Comparison of ENCODE assay signal across 12 mouse cellular contexts in the genomic region with DNA sequence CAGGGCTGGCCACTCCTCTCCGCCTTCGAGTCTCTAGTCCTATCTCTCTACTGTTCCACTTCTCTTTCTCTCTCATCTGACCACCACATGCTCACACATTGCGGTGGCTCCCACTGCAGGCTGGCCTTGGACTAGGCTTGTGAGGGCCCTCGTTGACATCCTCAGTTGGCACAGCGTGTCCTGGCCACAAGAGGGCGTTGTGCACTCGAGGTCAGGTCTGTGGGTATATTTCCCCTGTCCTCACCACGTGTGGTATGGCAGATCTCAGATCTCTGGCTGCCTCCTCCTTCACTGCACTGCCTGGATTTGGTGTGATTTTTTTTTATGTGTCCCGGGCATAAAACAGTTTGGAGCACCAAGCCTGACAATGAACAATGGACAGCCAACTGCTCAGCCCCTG. TPM values are rescaled to one million over a fixed set of nuclear protein-coding genes. Genes with fewer than 3 reads are reported as not detected.
DNase-seq lines count a peak whose midpoint lies in the region; ATAC-seq and TF ChIP-seq lines count a peak whose summit lies in the region.
"Had no signal": no experiment of that assay in that cellular context is flagged by ENCODE, and none has a peak within 500 bp of the region (broad histone marks: within the 10 kb centered on the region; RNA-seq: fewer than 3 reads in every experiment).

No protein-coding gene starts in this region.

- WGBS in kidney, embryonic 15.5 days, result 52% methylated on average over 9 of the region's 9 CpGs
- 42% methylated on average over 9 of the region's 9 CpGs for WGBS in liver, adult 2 months

- H3K4me1 ChIP-seq in kidney, embryonic 15.5 days, result no peaks in the 10 kb centered on the region
- no peaks in the 10 kb centered on the region for H3K4me1 ChIP-seq in liver, adult 2 months (ENCODE audit: control insufficient read depth, insufficient read depth, low read length)
- H3K4me1 ChIP-seq: neural tube, embryonic 12.5 days had no signal

- no peak overlapping the region for H3K9ac ChIP-seq in kidney, embryonic 15.5 days
- no peak overlapping the region for H3K9ac ChIP-seq in liver, adult 2 months (ENCODE audit: low read depth, low read length)
- H3K9ac ChIP-seq: limb, embryonic 13.5 days; neural tube, embryonic 12.5 days had no signal

- no peaks in the 10 kb centered on the region for H3K36me3 ChIP-seq in kidney, embryonic 15.5 days
- no peaks in the 10 kb centered on the region for H3K36me3 ChIP-seq in liver, adult 2 months (ENCODE audit: control insufficient read depth, insufficient read depth, low read length)
- H3K36me3 ChIP-seq: limb, embryonic 13.5 days; neural tube, embryonic 12.5 days had no signal

- no peak for TF ChIP-seq POLR2A in liver, adult 2 months (IDR thresholded peaks at IDR 0.05; ENCODE audit: extremely low read depth, insufficient read depth, low read length)

- no peaks in the 10 kb centered on the region for H3K9me3 ChIP-seq in kidney, embryonic 15.5 days (replicated peaks)
- H3K9me3 ChIP-seq: limb, embryonic 13.5 days; neural tube, embryonic 12.5 days had no signal

- no peak overlapping the region for H3K4me2 ChIP-seq in kidney, embryonic 15.5 days
- H3K4me2 ChIP-seq: limb, embryonic 13.5 days; neural tube, embryonic 12.5 days had no signal

- no peaks in the 10 kb centered on the region for H3K27me3 ChIP-seq in kidney, embryonic 15.5 days
- no peaks in the 10 kb centered on the region for H3K27me3 ChIP-seq in liver, adult 2 months (ENCODE audit: control insufficient read depth, insufficient read depth, low read length)
- H3K27me3 ChIP-seq: limb, embryonic 13.5 days; neural tube, embryonic 12.5 days had no signal

- ATAC-seq in kidney, embryonic 15.5 days (replicated peaks; ENCODE audit: low FRiP score), result 0 out of 2 replicates have a peak, but pooled peaks have one; percentile 17
- ATAC-seq: inflammation-experienced regulatory T-cells, adult 6 months had no signal

- no peak for DNase-seq in kidney, adult 11 months
- peak; percentile 79 for DNase-seq in 416B (ENCODE audit: low read depth)
- DNase-seq in CD4-positive helper T cell, adult 2 months (ENCODE audit: low read depth, low spot score), result peak; percentile 43
- no peak for DNase-seq in liver, adult 2 months (ENCODE audit: extremely low read depth, low read depth, low spot score)
- no peak for DNase-seq in ovary, postnatal 10 days (ENCODE audit: low spot score)
- no peak for DNase-seq in urinary bladder, adult 2 months (ENCODE audit: low spot score)
- DNase-seq in left cerebral cortex, adult 9 months (ENCODE audit: low spot score in 2 of 2), result no peak
- DNase-seq: gastrocnemius, postnatal 10 days had no signal

- no peaks in the 10 kb centered on the region for H3K79me2 ChIP-seq in liver, adult 2 months (ENCODE audit: control insufficient read depth, insufficient read depth, low read length)

- no peak overlapping the region for H3K27ac ChIP-seq in kidney, embryonic 15.5 days
- no peak overlapping the region for H3K27ac ChIP-seq in liver, adult 2 months (replicated peaks; ENCODE audit: insufficient read depth, low read depth, low read length)
- H3K27ac ChIP-seq: limb, embryonic 13.5 days; neural tube, embryonic 12.5 days had no signal

- no peak overlapping the region for H3K4me3 ChIP-seq in kidney, embryonic 15.5 days (replicated peaks)
- H3K4me3 ChIP-seq in liver, adult 2 months (ENCODE audit: insufficient read depth, low read depth, low read length), result no peak overlapping the region
- H3K4me3 ChIP-seq: limb, embryonic 13.5 days; neural tube, embryonic 12.5 days had no signal

- peak; percentile 53 for TF ChIP-seq CTCF in liver, adult 2 months (IDR thresholded peaks at IDR 0.05; ENCODE audit: low read depth, low read length)

RNA-seq across cellular contexts. Expression of a gene that starts 23.5 kb away (rescaled TPM):
- 775 and 792 TPM in 2 replicates for polyA plus RNA-seq in kidney, embryonic 15.5 days (2015; fragmentation: Nextera tagmentation; extraction: Ambion mirVana)
- total RNA-seq in liver, adult 2 months (2014; rRNA removed), result 507 and 645 TPM in 2 replicates
- 645 and 687 TPM in 2 replicates for polyA plus RNA-seq in liver, adult 2 months (2012; rRNA removed)
- 1,217 and 1,275 TPM in 2 replicates for polyA plus RNA-seq in urinary bladder, adult 2 months (2012; rRNA removed)

RNA-seq across cellular contexts. Expression of a gene that starts 40.5 kb away (rescaled TPM):
- polyA plus RNA-seq in kidney, embryonic 15.5 days (2015; fragmentation: Nextera tagmentation; extraction: Ambion mirVana), result 6.6 and 7.0 TPM in 2 replicates
- total RNA-seq in liver, adult 2 months (2014; rRNA removed), result 11.4 and 13.2 TPM in 2 replicates
- 13.7 and 18.2 TPM in 2 replicates for polyA plus RNA-seq in liver, adult 2 months (2012; rRNA removed)
- 34.8 and 37.5 TPM in 2 replicates for polyA plus RNA-seq in urinary bladder, adult 2 months (2012; rRNA removed)

RNA-seq across cellular contexts. Expression of a gene that starts 49.3 kb away (rescaled TPM):
- polyA plus RNA-seq in kidney, embryonic 15.5 days (2015; fragmentation: Nextera tagmentation; extraction: Ambion mirVana), result 3.7 and 4.0 TPM in 2 replicates
- total RNA-seq in liver, adult 2 months (2014; rRNA removed), result 5.8 and 11.2 TPM in 2 replicates
- polyA plus RNA-seq in liver, adult 2 months (2012; rRNA removed), result 11.0 and 16.3 TPM in 2 replicates
- polyA plus RNA-seq in urinary bladder, adult 2 months (2012; rRNA removed), result 14.9 and 16.1 TPM in 2 replicates

RNA-seq across cellular contexts. Expression of a gene that starts 49.8 kb away (rescaled TPM):
- polyA plus RNA-seq in kidney, embryonic 15.5 days (2015; fragmentation: Nextera tagmentation; extraction: Ambion mirVana), result 1.6 and 2.9 TPM in 2 replicates
- 1.5 and 2.0 TPM in 2 replicates for total RNA-seq in liver, adult 2 months (2014; rRNA removed)
- 5.5 and 5.8 TPM in 2 replicates for polyA plus RNA-seq in liver, adult 2 months (2012; rRNA removed)
- polyA plus RNA-seq in urinary bladder, adult 2 months (2012; rRNA removed), result 20.8 and 23.2 TPM in 2 replicates

Comparison
In these comparisons a context has a peak if more than half of its experiments do, and no peak if none do; other contexts are left out.
1. DNase-seq: peak in 416B (single experiment) and CD4-positive helper T cell, adult 2 months (single experiment); none in kidney, adult 11 months (single experiment), liver, adult 2 months (single experiment), ovary, postnatal 10 days (single experiment), urinary bladder, adult 2 months (single experiment) and left cerebral cortex, adult 9 months (0 of 2).